Mouse (Mus musculus) granulocyte monocyte progenitor cell, adult 5-6 weeks (primary cell): Measurements from ENCODE around the gene Sohlh2. TPM values are rescaled to one million over a fixed set of nuclear protein-coding genes. Genes with fewer than 3 reads are reported as not detected.

Source experiments
- total RNA-seq, 2 experiments: library from RNA; stranded (forward) in 1 of 2; stranded (reverse) in 1 of 2; fragments of 200-712, 200-1000 nt in 1 of 2; fragments of >200 nt in 1 of 2; fragmentation: Nextera tagmentation in 1 of 2; gene quantifications; 2 replicates each; pipeline ENCODE4 v1.2.3; 2014 to 2017

The Sohlh2 gene
- total RNA-seq, 2 experiments from 2014 or later: not detected

Other genes starting within 250 kb of the Sohlh2 start
- gene Ccna1, start 126.5 kb upstream of the Sohlh2 start, total RNA-seq (2014; fragmentation: Nextera tagmentation): not detected in 2 replicates
- gene Ccna1, start 126.5 kb upstream of the Sohlh2 start, total RNA-seq (2017): not detected in 2 replicates
- gene Spg20, start 69.9 kb upstream of the Sohlh2 start, total RNA-seq (2014; fragmentation: Nextera tagmentation): 9.5 and 14.7 TPM in 2 replicates
- 19.6 and 26.0 TPM in 2 replicates for gene Spg20, start 69.9 kb upstream of the Sohlh2 start, total RNA-seq (2017)
- gene Ccdc169, start 44.7 kb upstream of the Sohlh2 start, total RNA-seq (2014; fragmentation: Nextera tagmentation): 0.21 TPM in 1 of 2 replicates, not detected in the other
- gene Ccdc169, start 44.7 kb upstream of the Sohlh2 start, total RNA-seq (2017): 0.41 TPM in 1 of 2 replicates, not detected in the other
- gene Dclk1, start 60.3 kb downstream of the Sohlh2 start, total RNA-seq (2014; fragmentation: Nextera tagmentation): not detected in 2 replicates
- gene Dclk1, start 60.3 kb downstream of the Sohlh2 start, total RNA-seq (2017): not detected in 2 replicates